Comparison of ENCODE assay signal across 9 mouse cellular contexts in genomic region chr9:23581039-23581606, GRCm38 (mm10).
DNase-seq lines count a peak whose midpoint lies in the region; ATAC-seq lines count a peak whose summit lies in the region.
"Had no signal": no experiment of that assay in that cellular context is flagged by ENCODE, and none has a peak within 500 bp of the region (broad histone marks: within the 10 kb centered on the region; RNA-seq: fewer than 3 reads in every experiment).

No protein-coding gene starts in this region.

- 12% methylated on average over 6 of the region's 6 CpGs for WGBS in hindbrain, embryonic 14.5 days

- H3K27me3 ChIP-seq in hindbrain, embryonic 14.5 days (ENCODE audit: control insufficient read depth, insufficient read depth, low read length): no peaks in the 10 kb centered on the region
- H3K27me3 ChIP-seq: megakaryocyte, embryonic 14.5 days had no signal

- ATAC-seq in hindbrain, embryonic 14.5 days (ENCODE audit: low FRiP score): peak; percentile 79
- peak; percentile 93 for ATAC-seq in megakaryocyte, adult 5-6 weeks (ENCODE audit: poor library complexity, severe bottlenecking)
- no peak for ATAC-seq in erythroblast, adult 5-6 weeks (replicated peaks; ENCODE audit: low FRiP score, poor library complexity, severe bottlenecking)

- no peaks in the 10 kb centered on the region for H3K36me3 ChIP-seq in hindbrain, embryonic 14.5 days (replicated peaks; ENCODE audit: control insufficient read depth, insufficient read depth)

- no peaks in the 10 kb centered on the region for H3K9me3 ChIP-seq in hindbrain, embryonic 14.5 days (ENCODE audit: control insufficient read depth, low read length)
- H3K9me3 ChIP-seq: megakaryocyte, embryonic 14.5 days had no signal

- no peak overlapping the region for H3K9ac ChIP-seq in hindbrain, embryonic 14.5 days

- H3K4me3 ChIP-seq in hindbrain, embryonic 14.5 days (replicated peaks; ENCODE audit: low read length): no peak overlapping the region
- H3K4me3 ChIP-seq: megakaryocyte, embryonic 14.5 days had no signal

- H3K27ac ChIP-seq in hindbrain, embryonic 14.5 days: no peak overlapping the region

- H3K4me1 ChIP-seq in hindbrain, embryonic 14.5 days (replicated peaks; ENCODE audit: control insufficient read depth, insufficient read depth, low read length): peaks cover 13% of the 10 kb centered on the region
- H3K4me1 ChIP-seq: megakaryocyte, embryonic 14.5 days had no signal

- peak; percentile 79 for DNase-seq in NIH3T3 (ENCODE audit: low read depth)
- DNase-seq in cerebellum, adult 18-20 months: peak; percentile 88 to 89
- peak; percentile 63 to 77 for DNase-seq in frontal cortex, postnatal 10 days (ENCODE audit: low spot score in 2 of 2)
- peak; percentile 91 for DNase-seq in hindbrain, embryonic 14.5 days (ENCODE audit: low spot score)
- peak; percentile 73 to 76 for DNase-seq in layer of hippocampus, postnatal 25 days (ENCODE audit: extremely low spot score in 1 of 2, low spot score in 1 of 2)
- peak; percentile 82 for DNase-seq in right cerebral cortex, postnatal 25 days

- no peak overlapping the region for H3K4me2 ChIP-seq in hindbrain, embryonic 14.5 days (replicated peaks)
